Mouse (Mus musculus) spleen, postnatal 4 days (tissue): ENCODE data around the gene Sirt2.

Experiments
- DNase-seq, 2 experiments: peaks; one replicate each; pipeline ENCODE4 v3.0.0; 2022; ENCODE audit warnings: low spot score in 2 of 2

Gene Sirt2

DNA sequence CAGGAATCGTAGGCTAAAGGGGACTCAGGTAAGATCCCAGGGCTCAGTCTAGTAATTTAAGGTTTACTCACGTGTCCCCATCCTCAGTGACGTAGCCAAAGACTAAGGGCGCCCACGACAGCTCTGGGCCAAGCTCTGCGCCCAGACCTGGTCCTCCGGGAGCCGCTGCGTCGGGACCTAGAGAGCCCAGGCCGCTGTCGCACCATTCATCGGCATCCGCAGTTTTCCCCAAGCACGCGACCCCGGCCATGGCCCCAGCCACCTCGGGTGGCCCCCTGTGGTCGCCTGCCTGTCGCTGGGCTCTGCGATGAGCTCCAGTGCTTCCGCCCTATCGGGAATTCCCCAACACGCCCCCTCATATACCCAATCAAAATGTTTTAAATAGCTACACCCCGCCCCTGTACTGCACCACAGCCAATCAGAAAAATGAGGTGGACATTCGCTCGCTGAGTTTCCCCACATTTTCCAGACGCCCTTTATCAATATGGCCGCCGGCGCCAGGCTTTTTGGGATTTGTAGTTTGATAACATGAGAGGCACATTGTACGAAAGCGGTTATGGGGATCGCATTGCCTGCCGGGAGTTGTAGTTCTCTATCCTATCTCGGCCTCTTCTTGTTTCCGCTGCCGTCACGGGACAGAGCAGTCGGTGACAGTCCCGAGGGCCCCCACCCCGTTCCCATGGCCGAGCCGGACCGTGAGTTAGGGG lies at the start of gene Sirt2:
TSS of gene Sirt2 (plus strand) at position 563 of the 707 bp plus-strand sequence.
- peak; percentile 94 to 95 for DNase-seq

DNA sequence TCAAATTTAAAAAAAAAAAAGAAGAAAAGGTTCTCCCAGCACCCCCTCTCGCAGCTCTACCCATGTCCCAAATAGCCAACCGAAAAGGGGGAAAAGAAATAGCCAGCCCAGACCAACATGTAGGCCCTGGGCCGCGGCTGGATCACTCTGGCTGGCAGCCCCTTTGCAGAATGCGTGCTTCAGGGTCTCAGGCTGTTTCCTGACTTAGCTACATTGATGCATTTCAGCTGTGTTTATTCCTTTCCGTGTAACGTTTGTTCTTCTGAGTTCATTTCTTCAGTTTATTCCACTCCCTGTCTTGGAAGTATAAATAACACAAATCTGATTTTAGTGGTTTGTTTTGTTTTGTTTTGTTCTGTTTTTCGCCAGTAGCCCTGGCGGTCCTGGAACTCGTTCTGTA lies 48.8 kb upstream of the Sirt2 start:
- DNase-seq: no peak

DNA sequence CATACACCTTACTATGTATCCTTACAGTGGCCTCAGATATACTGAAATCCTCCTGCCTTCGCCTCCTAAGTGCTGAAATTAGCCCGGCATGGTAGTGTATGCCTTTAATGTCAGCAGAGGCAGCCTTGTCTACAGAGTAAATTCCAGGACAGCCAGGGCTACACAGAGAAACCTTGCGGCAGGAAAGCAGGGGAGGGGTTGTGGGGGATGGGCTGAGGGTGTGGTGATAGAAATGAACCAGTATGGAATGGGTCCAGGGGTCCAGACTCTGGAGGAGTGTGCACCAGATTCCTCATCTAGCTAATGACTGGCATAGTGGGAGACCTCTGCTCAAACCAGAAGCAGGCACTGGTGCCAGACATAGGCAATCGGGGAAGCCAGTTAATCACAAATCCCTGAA lies 47.4 kb upstream of the Sirt2 start:
- no peak for DNase-seq

DNA sequence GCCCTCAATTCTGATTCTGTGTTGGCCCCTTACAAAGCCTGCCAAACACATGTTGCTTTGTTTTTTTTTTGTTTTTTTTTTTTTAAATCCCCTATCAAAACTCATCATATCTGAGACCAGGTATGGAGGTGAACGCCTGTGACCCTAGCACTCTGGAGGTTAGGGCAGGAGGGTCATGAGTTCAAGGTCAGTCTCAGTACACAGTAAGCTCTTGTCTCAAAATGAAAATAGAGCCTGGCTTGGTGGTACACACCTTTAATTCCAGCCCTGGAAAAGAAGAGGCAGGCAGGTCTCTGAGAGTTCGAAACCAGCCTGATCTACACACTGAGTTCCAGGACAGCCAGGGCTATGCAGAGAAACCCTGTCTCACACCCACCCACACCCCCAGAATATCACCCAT lies 46.9 kb upstream of the Sirt2 start:
- no peak for DNase-seq

DNA sequence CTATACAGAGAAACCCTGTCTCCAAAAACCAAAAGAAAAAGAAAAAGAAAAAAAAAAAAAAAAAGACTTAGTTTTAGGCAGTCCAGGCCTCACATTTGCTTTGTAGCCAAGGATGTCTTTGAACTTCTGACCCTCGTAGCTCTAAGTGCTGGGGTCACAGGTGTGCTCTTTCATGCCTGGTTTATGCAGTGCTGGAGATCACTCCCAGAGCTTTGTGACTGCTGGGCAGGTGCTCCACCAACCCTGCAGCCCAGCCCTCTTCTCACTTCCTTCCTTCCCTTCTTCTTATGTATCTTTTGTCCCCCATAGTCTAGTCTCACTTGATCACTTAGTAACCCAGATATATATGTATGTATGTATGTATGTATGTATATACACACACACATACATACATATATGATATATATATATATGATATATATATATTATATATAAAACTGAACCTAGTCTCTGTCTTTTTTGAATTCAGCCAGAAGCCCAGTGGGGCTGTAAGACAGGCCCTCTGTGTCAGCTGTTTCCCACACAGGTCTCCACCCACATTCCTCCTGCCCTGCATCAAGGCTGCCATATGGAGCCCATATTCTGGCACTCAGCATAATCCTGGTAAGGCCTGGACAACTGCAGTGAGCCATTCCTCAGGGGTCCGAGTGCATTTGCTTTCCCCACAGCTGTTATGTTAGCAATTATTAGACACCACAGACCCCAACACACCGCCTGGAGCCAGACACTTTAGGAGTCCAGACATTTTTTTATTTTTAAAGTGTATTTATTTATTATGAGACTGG lies 45.6 kb upstream of the Sirt2 start:
- DNase-seq: no peak

DNA sequence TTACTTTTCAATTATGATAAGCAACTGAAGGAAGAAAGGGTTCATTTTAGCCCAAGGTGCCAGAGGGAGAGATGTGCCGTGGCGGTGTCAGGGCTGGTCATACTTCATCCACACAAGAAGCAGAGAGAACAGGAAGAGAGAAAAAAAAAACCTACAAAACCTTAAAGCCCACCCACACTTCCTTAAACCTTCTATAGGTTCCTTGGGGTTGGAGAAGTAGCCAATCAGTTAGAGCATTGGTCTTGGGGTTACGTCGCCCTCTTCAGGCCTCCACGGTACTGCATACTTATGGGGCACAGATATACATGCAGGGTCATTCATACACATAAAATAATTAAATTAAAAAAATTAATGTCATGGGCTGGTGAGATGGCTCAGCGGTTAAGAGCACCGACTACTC lies 44.5 kb upstream of the Sirt2 start:
- DNase-seq: no peak

DNA sequence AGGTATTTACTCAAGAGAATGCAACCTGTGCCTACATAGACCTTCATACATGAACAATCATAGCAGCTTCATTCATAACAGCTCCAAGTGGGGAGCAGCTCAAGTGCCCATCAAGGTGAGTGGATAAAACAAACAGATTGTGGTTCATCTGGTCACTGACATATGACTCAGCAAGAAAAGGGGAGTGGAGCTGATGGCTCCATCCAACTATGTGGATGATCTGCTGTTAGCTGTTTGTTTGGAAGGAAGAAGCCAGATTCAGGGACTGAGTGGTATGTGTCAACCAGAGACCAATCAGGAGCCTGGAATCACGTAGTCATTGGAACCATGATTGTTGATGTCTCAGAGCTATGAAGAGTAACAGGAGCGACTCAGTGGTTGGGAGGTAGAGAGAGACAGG lies 41.9 kb upstream of the Sirt2 start:
- DNase-seq: no peak

DNA sequence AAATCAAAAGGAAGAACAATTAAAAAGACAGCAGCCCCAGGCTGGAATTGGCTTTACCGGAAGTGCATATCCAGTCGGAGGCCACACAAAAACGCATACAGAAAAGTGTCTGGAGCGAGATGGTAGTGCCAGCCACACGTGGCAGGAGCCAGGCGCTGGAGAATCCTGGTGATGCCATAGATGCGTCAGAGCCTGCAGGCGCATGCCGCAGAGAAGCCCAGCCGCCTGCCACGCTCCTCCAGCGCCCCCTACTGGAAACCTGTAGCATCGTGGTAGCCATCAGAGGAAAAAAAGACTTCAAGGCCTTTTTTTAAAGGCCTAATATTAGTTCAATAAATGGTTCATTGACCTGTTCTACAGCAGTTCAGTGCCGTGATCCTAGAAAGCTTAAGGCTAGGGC lies 39.9 kb upstream of the Sirt2 start:
- peak; percentile 61 to 90 for DNase-seq

DNA sequence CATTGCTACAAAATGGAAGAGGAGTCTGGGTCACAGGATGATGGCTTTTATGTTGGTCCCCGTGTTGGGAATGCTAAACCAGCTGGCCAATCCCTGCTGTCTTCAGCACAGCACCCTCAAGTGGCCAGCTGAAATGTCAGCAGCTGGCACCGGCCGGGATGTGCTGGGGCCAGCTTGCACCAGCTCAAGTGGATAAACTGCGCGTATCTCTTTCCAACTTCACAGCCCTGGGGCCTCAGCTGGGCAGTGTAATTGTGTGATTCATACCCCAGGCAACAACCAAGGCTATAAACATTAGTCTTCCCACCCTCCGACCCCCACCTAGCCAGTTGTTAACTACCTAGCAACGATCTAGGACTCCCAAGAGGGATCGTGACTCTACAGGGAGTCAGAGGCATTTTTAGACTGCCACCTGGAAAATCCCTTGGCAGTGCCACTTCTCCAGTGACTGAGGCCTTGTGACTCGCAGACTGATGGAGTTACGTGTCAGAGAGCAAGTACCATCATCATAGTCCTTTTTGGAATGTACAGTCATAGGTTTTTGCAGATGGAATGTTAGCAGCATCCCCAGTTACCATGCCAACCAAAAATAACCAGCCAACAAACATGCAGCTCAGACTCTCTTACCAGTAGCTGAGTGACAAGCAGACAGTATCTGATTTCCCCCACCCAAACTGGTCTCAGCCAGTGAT lies 38.7 kb upstream of the Sirt2 start:
- DNase-seq: no peak

DNA sequence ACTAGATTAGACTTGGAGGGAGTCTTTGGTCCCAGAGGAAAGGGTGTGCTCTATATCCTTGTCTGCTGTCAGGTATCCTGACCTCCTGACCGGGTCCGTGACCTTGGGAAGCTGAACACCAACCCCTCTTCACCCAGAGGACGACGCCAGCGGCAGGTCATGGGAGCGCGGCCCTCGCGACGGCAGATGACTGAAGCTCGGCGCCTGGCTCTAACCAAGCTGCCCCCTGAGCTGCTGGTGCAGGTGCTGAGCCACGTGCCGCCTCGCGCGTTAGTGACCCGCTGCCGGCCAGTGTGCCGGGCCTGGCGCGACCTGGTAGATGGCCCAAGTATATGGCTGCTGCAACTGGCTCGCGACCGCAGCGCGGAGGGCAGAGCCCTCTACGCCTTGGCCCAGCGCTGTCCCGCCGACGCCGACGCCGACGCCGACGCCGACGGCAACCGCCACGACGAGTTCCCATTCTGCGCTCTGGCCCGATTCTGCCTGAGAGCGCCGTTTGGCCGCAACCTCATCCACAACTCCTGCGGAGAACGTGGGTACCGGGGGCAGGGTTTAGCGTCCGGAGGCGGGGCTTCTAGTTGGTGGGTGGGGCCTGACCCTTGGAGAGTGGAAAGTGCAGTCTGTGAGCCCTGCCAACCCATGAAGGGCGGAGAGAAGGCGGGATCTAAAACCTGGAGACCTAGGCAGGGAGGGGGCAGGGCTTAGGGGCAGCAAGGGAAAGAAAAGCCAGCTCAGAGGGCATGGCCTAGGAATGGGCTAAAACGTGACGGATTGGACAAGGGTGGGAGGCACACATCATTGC lies 34.0 kb upstream of the Sirt2 start:
- DNase-seq: peak; percentile 77 to 84

DNA sequence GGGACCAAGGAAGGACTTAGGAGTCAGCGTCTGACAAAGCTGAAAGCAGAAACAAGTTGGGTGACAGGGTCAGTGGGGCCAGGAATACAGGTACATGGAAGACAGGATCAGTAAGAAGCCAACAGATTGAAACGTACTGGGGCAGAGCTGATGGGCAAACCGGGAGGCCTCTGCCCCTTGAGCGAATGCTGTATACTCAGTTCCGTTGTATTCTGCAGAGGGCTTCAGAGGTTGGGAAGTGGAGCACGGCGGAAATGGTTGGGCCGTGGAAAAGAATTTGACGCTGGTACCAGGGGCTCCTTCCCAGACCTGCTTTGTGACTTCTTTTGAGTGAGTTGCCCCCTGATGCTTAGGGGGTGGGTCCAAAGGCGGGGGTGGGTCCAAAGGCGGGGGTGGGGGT lies 33.3 kb upstream of the Sirt2 start:
- no peak for DNase-seq

DNA sequence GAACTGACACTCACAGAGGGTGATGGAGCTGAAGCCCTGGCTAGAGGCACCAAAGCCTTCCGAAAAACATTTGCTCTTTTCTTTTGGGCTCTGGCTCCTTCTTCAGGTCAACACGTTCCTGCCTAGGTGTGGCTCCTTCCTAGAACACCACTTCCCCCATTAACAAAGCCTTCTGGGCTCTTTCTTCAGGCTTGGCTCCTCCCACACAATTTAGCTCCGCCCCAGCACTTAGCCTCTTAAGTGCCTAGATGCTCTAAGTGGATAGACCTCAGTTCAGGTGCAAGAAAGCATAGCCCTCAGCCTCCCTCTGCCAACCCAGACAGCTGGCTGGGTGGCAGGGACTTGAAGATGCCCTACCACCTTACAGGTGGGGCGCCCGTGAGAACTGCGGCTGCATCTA lies 30.8 kb upstream of the Sirt2 start:
- DNase-seq: no peak

DNA sequence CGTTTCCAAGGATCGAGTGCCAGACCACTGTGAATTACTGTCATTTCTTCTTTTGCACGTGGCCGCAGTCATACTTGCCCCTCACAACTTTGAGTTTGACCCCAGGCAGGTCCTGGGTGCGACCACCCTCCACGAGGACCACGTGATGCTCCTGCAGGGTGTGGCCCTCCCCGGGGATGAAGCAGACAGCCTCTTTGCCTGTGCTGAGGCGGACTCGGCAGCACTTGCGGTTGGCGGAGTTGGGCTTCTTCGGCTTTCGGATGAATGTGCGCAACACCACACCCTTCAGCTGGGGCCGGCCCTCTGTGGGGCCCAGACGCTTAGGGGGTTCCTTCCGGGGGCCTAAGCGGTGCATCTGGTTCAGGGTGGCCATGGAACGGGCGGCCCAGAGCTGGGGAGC lies 26.7 kb upstream of the Sirt2 start:
- DNase-seq: no peak

DNA sequence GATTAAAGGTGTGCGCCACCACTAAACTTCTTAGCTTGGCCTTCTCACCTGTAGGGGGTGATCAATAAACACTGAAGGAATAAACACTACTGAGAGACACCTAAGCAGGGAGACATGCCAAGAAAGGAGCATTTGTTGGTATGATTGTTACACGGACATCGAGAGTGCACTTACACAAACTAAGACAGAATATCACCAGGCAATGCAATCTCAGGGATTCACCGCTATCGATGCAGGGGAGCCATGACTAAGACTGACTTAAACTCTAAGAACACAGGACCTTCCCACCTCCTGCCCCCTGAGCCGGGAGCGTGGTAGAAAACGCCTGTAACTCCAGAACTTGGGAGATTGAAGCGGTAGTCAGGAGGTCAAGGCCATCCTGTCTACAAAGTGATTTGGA lies 25.6 kb upstream of the Sirt2 start:
- no peak for DNase-seq

DNA sequence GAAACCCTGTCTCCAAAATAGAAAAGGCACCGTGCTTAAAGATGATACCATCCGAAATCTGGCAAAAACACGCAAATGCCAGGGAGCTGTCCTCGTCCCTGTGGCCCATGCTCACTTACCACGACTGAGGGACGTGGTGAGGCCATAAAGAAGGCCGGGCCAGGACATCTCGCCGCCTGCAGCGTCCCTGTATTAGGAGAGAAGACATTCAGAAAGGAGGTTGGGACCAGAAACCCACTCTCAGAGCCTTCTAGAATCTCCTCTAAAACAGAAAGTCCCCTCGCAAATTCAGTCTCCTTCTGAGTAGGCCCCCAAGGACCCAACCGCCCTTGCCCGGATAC lies 25.2 kb upstream of the Sirt2 start:
- no peak for DNase-seq

DNA sequence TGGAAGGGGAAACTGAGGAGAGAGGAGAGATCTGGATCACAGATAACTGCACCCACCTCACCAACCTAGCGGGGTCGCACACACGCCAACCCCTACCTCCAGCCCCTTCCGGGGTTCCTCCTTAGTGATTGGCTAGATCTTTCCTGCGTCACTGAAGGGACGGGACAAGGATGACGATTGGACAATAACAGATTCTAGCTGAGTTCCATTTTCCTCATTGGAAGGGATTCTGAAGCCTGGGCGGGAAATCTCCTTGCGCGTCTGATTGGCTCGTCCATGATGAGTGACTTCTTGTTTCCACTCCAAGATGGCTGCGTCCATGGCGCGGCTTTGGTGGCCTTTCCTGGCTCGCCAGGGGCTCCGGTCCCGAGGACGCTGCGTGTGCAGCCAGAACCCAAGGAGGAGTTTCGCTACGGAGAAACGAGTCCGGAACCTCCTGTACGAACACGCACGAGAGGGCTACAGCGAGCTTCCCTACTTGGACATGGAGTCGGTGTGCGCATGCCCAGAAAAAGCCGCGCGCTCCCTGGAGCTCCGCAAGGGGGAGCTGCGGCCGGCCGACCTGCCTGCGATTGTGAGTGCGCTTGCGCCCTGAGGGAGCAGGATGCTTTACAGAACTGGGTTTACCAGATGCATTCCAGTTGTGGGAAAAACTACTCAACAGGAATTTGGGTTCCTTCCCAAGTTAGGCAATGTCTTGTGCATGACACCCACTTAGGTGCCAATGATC lies 24.7 kb upstream of the Sirt2 start, which contains the start of the genes Mrps12 and Sars2:
TSS of gene Mrps12 (minus strand) at position 112 of the 730 bp plus-strand sequence.
TSS of gene Sars2 (plus strand) at position 284 of the 730 bp plus-strand sequence.
- peak; percentile 92 to 98 for DNase-seq

DNA sequence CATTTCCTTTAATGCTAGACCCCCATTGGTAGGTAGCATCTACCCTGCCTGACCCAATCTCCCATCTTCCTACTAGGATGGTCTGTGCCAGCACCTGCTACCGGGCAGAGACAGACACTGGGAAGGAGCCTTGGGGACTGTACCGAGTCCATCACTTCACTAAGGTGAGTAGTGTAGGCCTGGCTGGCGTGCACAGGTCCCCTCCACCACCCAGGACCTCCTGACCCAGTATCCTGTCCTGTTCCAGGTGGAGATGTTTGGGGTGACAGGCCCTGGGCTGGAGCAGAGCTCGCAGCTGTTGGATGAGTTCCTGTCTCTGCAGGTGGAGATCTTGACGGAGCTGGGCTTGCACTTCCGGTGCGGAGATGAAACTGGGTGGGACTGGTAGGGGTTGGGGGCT lies 16.6 kb upstream of the Sirt2 start:
- DNase-seq: no peak

DNA sequence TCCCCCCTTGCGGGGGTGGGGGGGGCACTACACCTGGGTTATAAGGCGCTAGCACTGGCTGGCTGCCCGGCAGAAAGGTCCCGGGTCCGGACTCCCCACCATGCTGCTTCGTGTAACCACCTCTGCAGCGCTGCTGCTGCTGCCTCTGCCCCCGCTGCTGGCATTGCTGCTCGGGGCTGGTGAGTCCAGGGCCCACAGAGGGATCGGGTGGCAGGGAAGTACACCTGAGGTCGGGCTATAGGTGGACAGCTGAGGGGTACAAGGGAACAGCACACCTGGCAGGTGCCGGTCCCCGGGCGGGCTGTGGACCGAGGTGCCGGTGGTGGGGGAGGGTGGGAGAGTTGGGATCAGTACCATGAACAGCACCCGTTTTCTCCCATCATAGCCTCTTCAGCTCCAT lies 10.5 kb upstream of the Sirt2 start, which contains the start of gene Ccer2:
TSS of gene Ccer2 (plus strand) at position 96 of the 400 bp plus-strand sequence.
- no peak for DNase-seq

DNA sequence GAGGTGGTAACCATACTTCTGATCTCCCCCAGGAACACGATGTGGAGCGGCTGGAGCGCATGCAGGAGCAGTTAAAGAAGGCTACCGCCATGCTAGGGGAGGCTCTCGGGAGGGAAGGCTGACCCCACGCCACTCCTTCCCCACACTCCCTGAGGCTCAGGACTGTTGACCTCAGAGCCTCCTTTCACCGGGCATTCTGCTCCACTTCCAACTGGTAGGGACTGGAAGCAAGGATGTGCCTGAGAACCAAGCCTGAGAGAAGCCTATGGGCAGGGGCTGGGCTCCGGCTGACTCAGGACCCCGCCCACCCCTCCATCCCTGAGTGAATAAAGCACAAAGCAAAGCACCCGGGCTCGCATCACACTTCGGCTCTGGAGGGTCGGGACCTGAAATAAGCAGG lies 7.9 kb upstream of the Sirt2 start:
- no peak for DNase-seq

DNA sequence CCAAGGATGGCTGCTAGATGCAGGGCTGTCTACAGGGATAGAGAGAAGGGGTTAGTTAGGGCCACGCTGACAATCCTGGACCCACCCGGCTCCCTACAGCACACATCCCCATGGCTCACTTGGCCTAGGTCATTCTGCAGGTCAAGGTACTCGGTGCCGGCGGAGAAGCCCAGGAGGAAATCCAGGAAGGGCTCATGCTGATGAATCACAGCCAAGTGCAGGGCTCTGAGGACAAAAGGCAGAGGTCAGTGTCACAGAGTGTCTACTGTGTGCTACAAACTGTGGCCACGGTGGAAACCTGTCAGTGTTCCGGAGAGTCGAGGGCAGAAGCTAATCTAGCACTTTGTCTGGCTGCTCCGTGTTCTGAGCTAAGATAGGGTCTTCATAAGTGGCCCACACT lies 4.6 kb upstream of the Sirt2 start:
- DNase-seq: no peak

DNA sequence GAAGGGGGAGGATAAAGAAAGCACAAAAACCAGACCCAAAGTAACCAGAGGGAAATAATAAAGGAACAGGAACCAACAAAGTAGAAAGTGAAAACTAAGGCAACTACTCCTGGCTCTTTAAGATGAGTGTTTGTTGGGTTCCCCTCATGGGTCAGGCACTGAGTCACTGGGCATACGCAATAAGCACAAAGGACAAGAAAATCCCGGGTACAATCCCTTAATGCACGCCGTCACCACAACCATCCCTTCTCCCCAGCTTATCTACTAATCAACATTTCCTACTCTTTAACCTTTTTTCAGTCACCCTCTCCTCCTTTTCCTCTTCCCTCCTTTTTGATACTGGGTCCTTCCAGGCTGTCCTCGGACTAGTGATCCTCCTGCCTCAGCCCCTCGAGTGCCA lies 1.3 kb upstream of the Sirt2 start:
- no peak for DNase-seq
